In the genomic region with DNA sequence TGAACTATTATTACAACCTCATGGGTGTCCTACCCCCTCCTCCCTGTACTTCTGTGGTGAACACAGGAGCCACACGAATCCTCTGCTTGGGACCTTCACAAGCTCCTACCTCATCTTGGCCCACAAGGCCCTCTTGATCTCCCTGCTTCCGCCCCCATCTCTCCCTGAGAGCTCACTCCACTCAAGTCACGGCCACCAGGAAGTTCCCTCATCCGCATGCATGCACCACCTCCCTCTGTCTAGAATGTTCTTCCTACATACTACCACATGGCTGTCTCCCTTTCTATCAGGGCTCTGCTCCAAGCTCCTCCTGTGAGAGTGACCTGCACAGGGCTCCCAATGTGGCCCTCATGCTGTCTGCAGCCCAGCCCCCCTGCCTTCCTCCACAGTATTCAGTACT, we compare ENCODE assay signal across 12 mouse cellular contexts. TPM values are rescaled to one million over a fixed set of nuclear protein-coding genes. Genes with fewer than 3 reads are reported as not detected.
DNase-seq lines count a peak whose midpoint lies in the region; ATAC-seq and TF ChIP-seq lines count a peak whose summit lies in the region.
"Had no signal": no experiment of that assay in that cellular context is flagged by ENCODE, and none has a peak within 500 bp of the region (broad histone marks: within the 10 kb centered on the region; RNA-seq: fewer than 3 reads in every experiment).

No protein-coding gene starts in this region.

- H3K27ac ChIP-seq in heart, postnatal 0 days (ENCODE audit: low read depth): no peak overlapping the region
- peak overlapping the region; percentile 77 for H3K27ac ChIP-seq in midbrain, embryonic 12.5 days (replicated peaks)
- no peak overlapping the region; the same call in 1 of the 2 replicates for H3K27ac ChIP-seq in midbrain, embryonic 11.5 days (ENCODE audit: low read depth, low read length)
- H3K27ac ChIP-seq in hindbrain, embryonic 15.5 days (replicated peaks): 0 out of 2 replicates have a peak overlapping the region, but pooled peaks have one; percentile 40
- peak overlapping the region; percentile 61 for H3K27ac ChIP-seq in neural tube, embryonic 13.5 days (replicated peaks)

- no peaks in the 10 kb centered on the region for H3K9me3 ChIP-seq in heart, postnatal 0 days (replicated peaks; ENCODE audit: control insufficient read depth, low read length)
- no peaks in the 10 kb centered on the region for H3K9me3 ChIP-seq in midbrain, embryonic 12.5 days
- H3K9me3 ChIP-seq in midbrain, embryonic 11.5 days (ENCODE audit: control insufficient read depth, low read length): no peaks in the 10 kb centered on the region
- no peaks in the 10 kb centered on the region for H3K9me3 ChIP-seq in hindbrain, embryonic 15.5 days
- H3K9me3 ChIP-seq in neural tube, embryonic 13.5 days: no peaks in the 10 kb centered on the region

- no peak for ATAC-seq in heart, postnatal 0 days (ENCODE audit: insufficient read depth, low read depth)
- ATAC-seq in midbrain, embryonic 12.5 days (ENCODE audit: low FRiP score, low read depth): no peak
- no peak for ATAC-seq in midbrain, embryonic 11.5 days (ENCODE audit: low FRiP score)
- ATAC-seq in hindbrain, embryonic 15.5 days (ENCODE audit: low FRiP score, low read depth): no peak
- no peak for ATAC-seq in neural tube, embryonic 13.5 days (ENCODE audit: low read depth)
- ATAC-seq in megakaryocyte, adult 5-6 weeks (ENCODE audit: poor library complexity, severe bottlenecking): no peak
- ATAC-seq: intestine, embryonic 16.5 days; lung, postnatal 0 days had no signal

- DNase-seq in heart, postnatal 0 days (ENCODE audit: low spot score): peak; percentile 40
- no peak for DNase-seq in heart, adult 8-10 months (ENCODE audit: low spot score)
- no peak for DNase-seq in midbrain, embryonic 11.5 days (ENCODE audit: low spot score, missing footprints)
- DNase-seq in right cerebral cortex, postnatal 4 days: no peak
- DNase-seq: adrenal gland, postnatal 25 days; gastrocnemius, postnatal 36 days had no signal

- H3K4me1 ChIP-seq in heart, postnatal 0 days (ENCODE audit: control insufficient read depth, insufficient read depth): peaks cover 24% of the 10 kb centered on the region
- peaks cover 58% of the 10 kb centered on the region for H3K4me1 ChIP-seq in midbrain, embryonic 12.5 days
- peaks cover 43% of the 10 kb centered on the region for H3K4me1 ChIP-seq in midbrain, embryonic 11.5 days (ENCODE audit: control insufficient read depth, insufficient read depth, low read length)
- peaks cover 50% of the 10 kb centered on the region for H3K4me1 ChIP-seq in hindbrain, embryonic 15.5 days (replicated peaks)
- H3K4me1 ChIP-seq in neural tube, embryonic 13.5 days (replicated peaks): peaks cover 81% of the 10 kb centered on the region

- TF ChIP-seq CTCF in heart, postnatal 0 days (IDR thresholded peaks at IDR 0.05; ENCODE audit: low read depth): no peak

- no peak overlapping the region for H3K4me2 ChIP-seq in heart, postnatal 0 days (ENCODE audit: low read depth, low read length)
- no peak overlapping the region for H3K4me2 ChIP-seq in midbrain, embryonic 12.5 days (replicated peaks)
- H3K4me2 ChIP-seq in midbrain, embryonic 11.5 days: no peak overlapping the region
- no peak overlapping the region for H3K4me2 ChIP-seq in hindbrain, embryonic 15.5 days
- no peak overlapping the region for H3K4me2 ChIP-seq in neural tube, embryonic 13.5 days

- H3K4me3 ChIP-seq in heart, postnatal 0 days (ENCODE audit: low read depth, low read length): no peak overlapping the region
- no peak overlapping the region for H3K4me3 ChIP-seq in midbrain, embryonic 12.5 days
- H3K4me3 ChIP-seq in midbrain, embryonic 11.5 days (ENCODE audit: low read depth, low read length): no peak overlapping the region
- no peak overlapping the region for H3K4me3 ChIP-seq in hindbrain, embryonic 15.5 days
- no peak overlapping the region for H3K4me3 ChIP-seq in neural tube, embryonic 13.5 days

- no peaks in the 10 kb centered on the region for H3K27me3 ChIP-seq in heart, postnatal 0 days (ENCODE audit: control insufficient read depth, insufficient read depth, low read length)
- no peaks in the 10 kb centered on the region for H3K27me3 ChIP-seq in midbrain, embryonic 12.5 days
- H3K27me3 ChIP-seq in midbrain, embryonic 11.5 days (ENCODE audit: control insufficient read depth, insufficient read depth, low read length): no peaks in the 10 kb centered on the region
- no peaks in the 10 kb centered on the region for H3K27me3 ChIP-seq in hindbrain, embryonic 15.5 days
- no peaks in the 10 kb centered on the region for H3K27me3 ChIP-seq in neural tube, embryonic 13.5 days

- 68% methylated on average over 4 of the region's 4 CpGs for WGBS in heart, postnatal 0 days
- WGBS in midbrain, embryonic 12.5 days: 67% methylated on average over 4 of the region's 4 CpGs
- WGBS in midbrain, embryonic 11.5 days: 76% methylated on average over 4 of the region's 4 CpGs
- whole genome bisulfite sequencing in hindbrain, embryonic 15.5 days: 65% methylated on average over 4 of the region's 4 CpGs
- 64% methylated on average over 4 of the region's 4 CpGs for WGBS in neural tube, embryonic 13.5 days

- no peak overlapping the region for H3K9ac ChIP-seq in heart, postnatal 0 days (replicated peaks; ENCODE audit: low read depth, low read length)
- H3K9ac ChIP-seq in midbrain, embryonic 12.5 days (replicated peaks): 0 out of 2 replicates have a peak overlapping the region, but pooled peaks have one; percentile 4
- H3K9ac ChIP-seq in midbrain, embryonic 11.5 days (ENCODE audit: low read length): no peak overlapping the region
- H3K9ac ChIP-seq in hindbrain, embryonic 15.5 days: no peak overlapping the region
- peak overlapping the region; percentile 56 for H3K9ac ChIP-seq in neural tube, embryonic 13.5 days

- no peaks in the 10 kb centered on the region for H3K36me3 ChIP-seq in heart, postnatal 0 days (replicated peaks; ENCODE audit: control insufficient read depth, insufficient read depth, low read length)
- peaks cover 19% of the 10 kb centered on the region; the same call in 1 of the 2 replicates for H3K36me3 ChIP-seq in midbrain, embryonic 12.5 days
- H3K36me3 ChIP-seq in midbrain, embryonic 11.5 days (ENCODE audit: control insufficient read depth, insufficient read depth, low read length): no peaks in the 10 kb centered on the region
- H3K36me3 ChIP-seq in hindbrain, embryonic 15.5 days: no peaks in the 10 kb centered on the region
- peaks cover 26% of the 10 kb centered on the region for H3K36me3 ChIP-seq in neural tube, embryonic 13.5 days

- no peak for TF ChIP-seq EP300 in heart, postnatal 0 days (IDR thresholded peaks at IDR 0.05; ENCODE audit: low read depth)

RNA-seq across cellular contexts. Expression of a gene that starts 36.8 kb away (rescaled TPM):
- total RNA-seq in heart, postnatal 0 days (2014; rRNA removed; ENCODE audit: low replicate concordance): 46.8 and 52.8 TPM in 2 replicates
- 12.1 and 15.4 TPM in 2 replicates for polyA plus RNA-seq in heart, postnatal 0 days (2015; fragmentation: Nextera tagmentation; extraction: Ambion mirVana)
- 10 to 100 TPM; 59.6 to 80.5 (median 71.9) TPM for total RNA-seq in heart, adult 8-10 months (2022)
- polyA plus RNA-seq in midbrain, embryonic 12.5 days (2016; fragmentation: Nextera tagmentation; extraction: Ambion mirVana): 34.2 and 36.5 TPM in 2 replicates
- 17.6 and 18.5 TPM in 2 replicates for polyA plus RNA-seq in midbrain, embryonic 11.5 days (2014; fragmentation: Nextera tagmentation; extraction: Ambion mirVana)
- 26.2 and 28.2 TPM in 2 replicates for polyA plus RNA-seq in hindbrain, embryonic 15.5 days (2015; fragmentation: Nextera tagmentation; extraction: Ambion mirVana)
- polyA plus RNA-seq in neural tube, embryonic 13.5 days (2015; fragmentation: Nextera tagmentation; extraction: Ambion mirVana): 28.6 and 28.8 TPM in 2 replicates
- 22.8 and 25.3 TPM in 2 replicates for total RNA-seq in megakaryocyte, adult 5-6 weeks (2015)
- total RNA-seq in megakaryocyte, adult 5-6 weeks (2017): 72.2 and 83.3 TPM in 2 replicates

Comparison
In these comparisons a context has a peak if more than half of its experiments do, and no peak if none do; other contexts are left out.
1. H3K27ac ChIP-seq: peak in midbrain, embryonic 12.5 days (single experiment), hindbrain, embryonic 15.5 days (single experiment) and neural tube, embryonic 13.5 days (single experiment); none in heart, postnatal 0 days (single experiment) and midbrain, embryonic 11.5 days (single experiment).
2. H3K9ac ChIP-seq: peak in midbrain, embryonic 12.5 days (single experiment) and neural tube, embryonic 13.5 days (single experiment); none in heart, postnatal 0 days (single experiment), midbrain, embryonic 11.5 days (single experiment) and hindbrain, embryonic 15.5 days (single experiment).